Mouse (Mus musculus): ENCODE results near the gene Ldhc. TPM values are rescaled to one million over a fixed set of nuclear protein-coding genes. Genes with fewer than 3 reads are reported as not detected.

The Ldhc gene
- polyA plus RNA-seq (2014; fragmentation: Illumina TruSeq; extraction: RNeasy Lipid Tissue Mini Kit (QIAGEN cat#74804); ENCODE audit: low read depth, low replicate concordance): not detected

DNA sequence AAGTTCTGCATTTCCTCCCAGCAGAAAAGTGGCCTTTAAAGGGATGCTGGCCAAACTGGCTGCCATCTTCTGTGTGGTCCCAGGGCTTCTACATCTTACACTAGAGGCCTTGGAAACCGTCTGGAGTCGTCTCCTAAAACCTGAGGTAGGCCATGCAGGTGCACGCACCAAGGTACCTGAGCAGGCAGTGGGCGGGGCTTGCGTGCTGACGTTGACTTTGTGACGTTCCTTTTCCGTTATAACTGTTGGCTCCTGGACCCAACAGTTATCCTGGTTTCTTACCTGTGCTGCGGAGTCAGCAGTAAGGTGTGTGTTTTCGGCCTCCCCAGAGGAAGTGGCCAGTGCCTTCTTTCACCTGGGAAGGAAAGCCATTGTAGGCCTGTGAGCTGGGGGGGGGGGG lies at the start of gene Ldhc:
Gene Ldhc, plus strand, starts transcription at position 208 of the 400 bp plus-strand sequence.

GRCm38 (mm10) chr7:46840787-46841525 lies 20.0 kb upstream of the Ldhc start, which contains the start of gene Ldha:
Gene Ldha, plus strand, starts transcription at chr7:46841475.

GRCm38 (mm10) chr7:46919551-46920176 lies 58.7 kb downstream of the Ldhc start, which contains the start of gene Tsg101:
Gene Tsg101, minus strand, starts transcription at chr7:46919969.

Other genes starting within 250 kb of the Ldhc start
- gene Sergef, start 221.4 kb upstream of the Ldhc start, polyA plus RNA-seq (2014; fragmentation: Illumina TruSeq; extraction: RNeasy Lipid Tissue Mini Kit (QIAGEN cat#74804); ENCODE audit: low read depth, low replicate concordance): 2.1 TPM
- not detected for gene Tph1, start 188.7 kb upstream of the Ldhc start, polyA plus RNA-seq (2014; fragmentation: Illumina TruSeq; extraction: RNeasy Lipid Tissue Mini Kit (QIAGEN cat#74804); ENCODE audit: low read depth, low replicate concordance)
- 5.3 TPM for gene Saal1, start 150.5 kb upstream of the Ldhc start, polyA plus RNA-seq (2014; fragmentation: Illumina TruSeq; extraction: RNeasy Lipid Tissue Mini Kit (QIAGEN cat#74804); ENCODE audit: low read depth, low replicate concordance)
- not detected for gene Saa3, start 145.5 kb upstream of the Ldhc start, polyA plus RNA-seq (2014; fragmentation: Illumina TruSeq; extraction: RNeasy Lipid Tissue Mini Kit (QIAGEN cat#74804); ENCODE audit: low read depth, low replicate concordance)
- not detected for gene Saa4, start 128.6 kb upstream of the Ldhc start, polyA plus RNA-seq (2014; fragmentation: Illumina TruSeq; extraction: RNeasy Lipid Tissue Mini Kit (QIAGEN cat#74804); ENCODE audit: low read depth, low replicate concordance)
- gene Saa1, start 118.2 kb upstream of the Ldhc start, polyA plus RNA-seq (2014; fragmentation: Illumina TruSeq; extraction: RNeasy Lipid Tissue Mini Kit (QIAGEN cat#74804); ENCODE audit: low read depth, low replicate concordance): not detected
- not detected for gene Saa2, start 109.4 kb upstream of the Ldhc start, polyA plus RNA-seq (2014; fragmentation: Illumina TruSeq; extraction: RNeasy Lipid Tissue Mini Kit (QIAGEN cat#74804); ENCODE audit: low read depth, low replicate concordance)
- 26.5 TPM for gene Hps5, start 65.1 kb upstream of the Ldhc start, polyA plus RNA-seq (2014; fragmentation: Illumina TruSeq; extraction: RNeasy Lipid Tissue Mini Kit (QIAGEN cat#74804); ENCODE audit: low read depth, low replicate concordance)
- gene Gtf2h1, start 65.1 kb upstream of the Ldhc start, polyA plus RNA-seq (2014; fragmentation: Illumina TruSeq; extraction: RNeasy Lipid Tissue Mini Kit (QIAGEN cat#74804); ENCODE audit: low read depth, low replicate concordance): 89.9 TPM
- gene Ldha, start 19.7 kb upstream of the Ldhc start, polyA plus RNA-seq (2014; fragmentation: Illumina TruSeq; extraction: RNeasy Lipid Tissue Mini Kit (QIAGEN cat#74804); ENCODE audit: low read depth, low replicate concordance): 91.6 TPM
- gene Tsg101, start 58.8 kb downstream of the Ldhc start, polyA plus RNA-seq (2014; fragmentation: Illumina TruSeq; extraction: RNeasy Lipid Tissue Mini Kit (QIAGEN cat#74804); ENCODE audit: low read depth, low replicate concordance): 405 TPM
- gene Uevld, start 97.3 kb downstream of the Ldhc start, polyA plus RNA-seq (2014; fragmentation: Illumina TruSeq; extraction: RNeasy Lipid Tissue Mini Kit (QIAGEN cat#74804); ENCODE audit: low read depth, low replicate concordance): 34.7 TPM
- not detected for gene Gm9999, start 122.4 kb downstream of the Ldhc start, polyA plus RNA-seq (2014; fragmentation: Illumina TruSeq; extraction: RNeasy Lipid Tissue Mini Kit (QIAGEN cat#74804); ENCODE audit: low read depth, low replicate concordance)
- gene Spty2d1, start 147.2 kb downstream of the Ldhc start, polyA plus RNA-seq (2014; fragmentation: Illumina TruSeq; extraction: RNeasy Lipid Tissue Mini Kit (QIAGEN cat#74804); ENCODE audit: low read depth, low replicate concordance): 45.6 TPM
- 2.6 TPM for gene Tmem86a, start 189.4 kb downstream of the Ldhc start, polyA plus RNA-seq (2014; fragmentation: Illumina TruSeq; extraction: RNeasy Lipid Tissue Mini Kit (QIAGEN cat#74804); ENCODE audit: low read depth, low replicate concordance)

All from adrenal gland, adult 10 weeks (tissue).